Mouse (Mus musculus): Measurements from ENCODE around the gene Zc3h13. TPM values are rescaled to one million over a fixed set of nuclear protein-coding genes. Genes with fewer than 3 reads are reported as not detected.

Zc3h13 gene
- total RNA-seq, 2 experiments from 2014 or later: 16.4 to 17.8 TPM

DNA sequence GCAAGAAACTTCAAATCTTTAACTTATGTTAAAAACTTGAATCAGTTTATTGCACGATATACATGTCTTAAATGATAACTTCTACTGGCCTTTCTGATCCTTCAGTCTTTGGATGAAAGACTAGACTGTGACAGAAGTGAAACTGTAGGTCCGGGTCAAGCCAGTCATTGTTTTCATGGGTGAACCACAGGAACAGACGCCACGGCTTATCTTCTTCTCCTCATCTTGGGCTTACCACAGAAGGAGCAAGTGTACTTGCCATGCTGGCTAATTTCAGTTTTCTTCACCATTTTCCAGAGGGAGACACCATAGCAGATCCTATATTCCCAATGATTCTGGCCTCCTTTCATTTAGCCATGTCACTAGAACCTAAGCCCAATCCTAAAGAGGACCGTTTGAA lies 36.1 kb downstream of the Zc3h13 start:
- peak; percentile 49; the same call in 1 of the 2 replicates for ATAC-seq (ENCODE audit: poor library complexity, severe bottlenecking)

GRCm38 (mm10) chr14:75323354-75323753 lies 39.2 kb downstream of the Zc3h13 start:
- no peak for ATAC-seq (ENCODE audit: poor library complexity, severe bottlenecking)

DNA sequence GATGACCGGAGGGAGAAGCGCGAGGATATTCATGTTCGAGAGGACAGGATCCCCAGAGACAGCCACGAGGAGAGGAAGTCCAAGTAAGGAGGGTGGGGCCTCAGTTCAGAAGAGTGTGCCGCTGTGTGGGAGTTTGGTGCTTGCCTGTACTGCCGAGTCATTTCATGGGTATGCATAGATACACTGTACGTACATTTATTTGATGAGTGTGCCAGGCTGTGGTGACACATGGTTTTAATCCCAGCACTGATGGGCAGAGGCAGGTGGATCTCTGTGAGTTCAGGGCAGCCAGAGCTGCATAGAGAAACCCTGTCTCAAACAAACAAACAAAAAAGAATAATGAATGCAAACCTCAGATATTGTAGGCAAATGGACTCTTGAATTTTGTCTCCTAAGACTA lies 43.9 kb downstream of the Zc3h13 start:
- no peak for ATAC-seq (ENCODE audit: poor library complexity, severe bottlenecking)

DNA sequence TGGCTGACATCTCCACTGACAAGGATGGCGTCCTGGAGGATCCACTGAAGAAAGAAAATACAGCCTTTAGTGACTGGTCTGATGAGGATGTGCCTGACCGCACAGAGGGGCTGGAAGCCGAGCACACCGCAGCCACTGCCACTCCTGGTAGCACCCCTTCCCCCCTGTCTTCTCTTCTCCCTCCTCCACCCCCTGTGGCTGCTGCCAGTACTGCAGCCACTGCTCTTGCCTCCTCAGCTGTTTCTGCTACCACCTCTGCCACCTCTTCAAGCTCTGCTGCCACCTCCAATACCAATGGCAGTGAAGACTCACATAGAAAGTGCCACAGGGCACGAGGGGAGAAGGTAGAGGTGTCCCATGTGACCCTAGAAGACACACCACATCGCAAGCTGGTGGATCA lies 46.4 kb downstream of the Zc3h13 start:
- peak; percentile 52 for ATAC-seq (ENCODE audit: poor library complexity, severe bottlenecking)

- no peak for ATAC-seq (ENCODE audit: poor library complexity, severe bottlenecking)
Observed at GRCm38 (mm10) chr14:75334321-75334720, 50.1 kb downstream of the Zc3h13 start.

GRCm38 (mm10) chr14:75337884-75338283 lies 53.7 kb downstream of the Zc3h13 start:
- ATAC-seq (ENCODE audit: poor library complexity, severe bottlenecking): no peak

- ATAC-seq (ENCODE audit: poor library complexity, severe bottlenecking): no peak
Observed at GRCm38 (mm10) chr14:75346041-75346440, 61.9 kb downstream of the Zc3h13 start.

- ATAC-seq (ENCODE audit: poor library complexity, severe bottlenecking): no peak
Observed at GRCm38 (mm10) chr14:75351626-75352025, 67.5 kb downstream of the Zc3h13 start.

DNA sequence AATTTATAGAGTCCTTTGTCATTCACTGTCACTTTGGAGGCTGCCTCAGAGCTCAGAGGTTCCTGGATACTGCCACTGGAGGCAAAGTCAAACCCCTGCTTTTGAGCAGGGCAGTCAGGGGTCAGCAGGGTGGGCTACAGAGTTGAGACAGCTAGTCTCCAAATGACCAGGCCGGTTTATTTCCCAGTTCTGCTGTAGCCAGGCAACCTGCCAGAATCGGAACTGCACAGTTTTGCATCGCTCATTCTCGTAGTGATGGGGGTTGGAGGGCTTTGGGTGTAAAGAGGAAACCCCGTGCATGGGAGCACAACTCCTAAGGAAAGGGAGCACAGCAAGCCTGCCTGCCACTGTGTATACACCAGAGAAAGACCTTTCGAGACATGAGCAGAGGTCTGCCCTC lies 79.1 kb downstream of the Zc3h13 start:
- ATAC-seq (ENCODE audit: poor library complexity, severe bottlenecking): no peak

DNA sequence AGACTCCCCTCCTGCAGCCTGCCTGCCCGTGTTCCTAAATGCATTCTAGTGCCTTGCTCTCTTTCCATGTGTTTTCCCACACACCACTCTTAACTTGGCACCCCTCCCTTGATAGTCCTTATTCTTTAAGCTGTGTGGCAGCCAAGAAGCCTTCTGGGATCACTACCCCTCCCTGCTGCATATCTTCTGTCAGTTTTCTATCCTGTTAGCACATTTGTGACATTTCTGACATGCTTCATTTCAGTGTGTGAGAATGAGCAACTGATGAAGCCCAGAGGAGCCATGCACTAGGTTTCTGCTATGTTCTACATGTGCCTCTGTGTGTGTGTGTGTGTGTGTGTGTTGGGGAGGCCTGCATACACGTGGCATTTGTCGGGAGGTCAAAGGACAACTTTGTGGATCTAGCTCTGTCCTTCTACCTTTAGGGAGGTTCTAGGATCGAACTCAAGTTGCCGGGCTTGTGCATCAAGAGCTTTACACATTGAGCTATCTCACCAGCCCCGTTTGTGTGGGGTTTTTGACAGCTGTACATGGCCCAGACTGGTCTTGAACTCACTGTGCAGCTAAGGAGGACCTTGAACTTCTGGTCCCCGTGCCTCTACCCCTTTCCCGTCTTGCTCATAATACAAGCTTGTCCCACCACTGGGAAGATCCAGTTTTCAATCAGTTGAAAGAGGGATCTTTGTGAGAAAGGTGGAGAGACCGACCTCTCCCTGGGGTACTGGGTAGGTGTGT lies 81.3 kb downstream of the Zc3h13 start:
- ATAC-seq (ENCODE audit: poor library complexity, severe bottlenecking): no peak

- ATAC-seq (ENCODE audit: poor library complexity, severe bottlenecking): no peak
Observed at GRCm38 (mm10) chr14:75366741-75367140, 82.6 kb downstream of the Zc3h13 start.

DNA sequence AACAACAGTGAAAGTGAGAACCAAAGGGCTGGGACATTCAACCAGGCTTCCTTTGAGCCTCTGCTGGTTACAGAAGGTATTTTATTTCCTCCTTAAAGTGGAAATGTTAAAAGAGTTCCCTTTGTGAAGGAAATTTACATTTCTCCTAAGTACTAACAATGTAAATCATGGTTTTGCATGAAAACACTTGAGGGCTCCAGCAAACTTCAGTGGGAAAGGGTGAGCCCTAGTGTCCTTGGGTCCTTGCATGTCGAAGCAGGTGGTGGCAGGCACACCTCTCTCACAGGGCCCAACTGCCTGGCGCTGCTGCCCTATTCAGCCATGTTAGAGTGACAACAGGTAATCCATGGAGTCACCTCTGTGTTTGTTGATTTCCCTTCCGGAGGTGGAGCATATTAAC lies 83.3 kb downstream of the Zc3h13 start:
- no peak for ATAC-seq (ENCODE audit: poor library complexity, severe bottlenecking)

DNA sequence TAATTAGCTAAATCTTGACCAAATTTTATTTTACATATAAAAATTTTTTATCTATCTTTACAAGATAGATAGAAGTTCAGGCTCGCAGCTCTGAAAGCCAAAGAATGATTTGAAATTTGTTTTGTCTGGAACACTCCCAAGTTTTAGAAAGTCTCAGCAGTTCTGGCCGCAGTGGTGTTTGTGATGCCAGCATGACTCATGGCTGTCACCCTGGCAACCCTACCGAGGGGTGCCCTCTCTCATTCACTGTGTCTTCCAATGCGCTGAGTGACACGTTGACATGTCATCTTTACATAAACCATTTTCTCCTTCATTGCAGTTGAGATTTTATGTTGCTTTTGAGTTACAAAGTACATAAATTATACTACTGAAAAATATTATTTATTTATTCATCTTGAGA lies 85.7 kb downstream of the Zc3h13 start:
- ATAC-seq (ENCODE audit: poor library complexity, severe bottlenecking): no peak

GRCm38 (mm10) chr14:75375006-75375598 lies 90.9 kb downstream of the Zc3h13 start:
- ATAC-seq (ENCODE audit: poor library complexity, severe bottlenecking): no peak

DNA sequence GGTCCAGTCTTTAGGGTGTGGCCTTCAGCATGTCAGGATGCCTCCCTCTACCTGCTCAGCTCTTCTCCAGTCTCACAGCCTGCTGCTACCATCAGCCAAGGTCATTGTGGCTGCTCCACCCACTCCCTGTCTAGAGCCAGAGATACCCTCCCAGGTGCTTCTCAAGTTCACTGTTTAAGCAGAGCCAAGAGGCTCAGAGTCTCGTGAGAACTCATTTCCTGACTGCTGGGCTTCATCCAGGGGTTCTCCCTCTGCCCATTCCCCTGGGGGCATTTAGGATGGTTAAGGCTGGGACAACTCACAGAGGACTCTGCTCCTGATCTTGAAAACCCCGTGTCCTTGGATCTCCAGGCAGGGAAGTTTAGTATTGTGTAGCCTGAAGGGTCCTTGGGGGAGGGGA lies 92.1 kb downstream of the Zc3h13 start:
- ATAC-seq (ENCODE audit: poor library complexity, severe bottlenecking): no peak

DNA sequence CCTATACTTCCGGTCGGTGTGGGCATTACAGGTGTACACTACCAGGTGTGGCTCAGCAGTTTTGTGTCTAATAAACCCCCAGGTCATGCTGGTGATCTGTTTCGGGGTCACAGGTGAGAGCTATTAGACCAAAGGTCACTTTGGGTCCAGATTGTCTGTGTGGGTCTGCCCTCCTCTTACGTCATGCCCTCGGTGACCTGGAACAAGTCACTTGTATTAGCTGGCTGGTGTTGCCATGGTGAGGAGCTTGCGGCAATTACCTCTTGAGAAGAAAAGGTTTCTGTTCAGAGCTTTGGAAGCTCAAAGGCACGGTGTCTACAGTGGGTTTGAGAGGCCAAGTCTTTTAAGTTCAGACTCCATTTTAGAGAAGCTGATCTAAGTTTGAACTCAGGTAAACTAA lies 93.4 kb downstream of the Zc3h13 start:
- ATAC-seq (ENCODE audit: poor library complexity, severe bottlenecking): no peak

Other genes with a start within 250 kb of the Zc3h13 start
- gene Lrrc63, start 153.5 kb upstream of the Zc3h13 start, total RNA-seq (2015): 0.09 and 0.11 TPM in 2 replicates
- 0.12 and 0.37 TPM in 2 replicates for gene Lrrc63, start 153.5 kb upstream of the Zc3h13 start, total RNA-seq (2017)
- gene Lcp1, start 153.3 kb upstream of the Zc3h13 start, total RNA-seq (2015): 1,031 and 1,064 TPM in 2 replicates
- 669 and 719 TPM in 2 replicates for gene Lcp1, start 153.3 kb upstream of the Zc3h13 start, total RNA-seq (2017)
- not detected in 2 replicates for gene Cpb2, start 42.1 kb upstream of the Zc3h13 start, total RNA-seq (2015)
- not detected in 2 replicates for gene Cpb2, start 42.1 kb upstream of the Zc3h13 start, total RNA-seq (2017)
- gene Siah3, start 171.6 kb downstream of the Zc3h13 start, total RNA-seq (2015): not detected in 2 replicates
- gene Siah3, start 171.6 kb downstream of the Zc3h13 start, total RNA-seq (2017): not detected in 2 replicates

Data from megakaryocyte, adult 5-6 weeks (primary cell).